Mouse (Mus musculus) MEL (cell line): ENCODE measurements around the gene Lrrtm3.

Source experiments
- GATA1 ChIP-seq: IDR thresholded peaks from 2 replicates; pipeline ENCODE4 v1.6.1; 2011; ENCODE audit warnings: low read depth, low read length, improper control_type of control experiment
- MAFK ChIP-seq: IDR thresholded peaks from 2 replicates; pipeline ENCODE4 v1.6.1; 2011; ENCODE audit warnings: low read depth, mild to moderate bottlenecking, low read length, improper control_type of control experiment, borderline replicate concordance
- POLR2A ChIP-seq, 2 experiments: IDR thresholded peaks; 2 replicates each; pipeline ENCODE4 v1.6.1; 2011 to 2012; ENCODE audit warnings: low read length in 2 of 2, mild to moderate bottlenecking in 2 of 2, control low read depth in 1 of 2, improper control_type of control experiment in 1 of 2, low read depth in 1 of 2, moderate library complexity in 1 of 2; ENCODE audit not compliant: control insufficient read depth in 1 of 2, insufficient read depth in 1 of 2, poor library complexity in 1 of 2
- POLR2AphosphoS2 ChIP-seq: IDR thresholded peaks from 2 replicates; pipeline ENCODE4 v1.6.1; 2011; ENCODE audit warnings: low read length, improper control_type of control experiment

GRCm38 (mm10) chr10:64130397-64131150 lies 40.5 kb upstream of the Lrrtm3 start:
- no peak for TF ChIP-seq MAFK
- TF ChIP-seq POLR2A (IDR thresholded peaks at IDR 0.05; ENCODE audit: control insufficient read depth in 1 of 2, insufficient read depth in 1 of 2, low read depth in 1 of 2, low read length in 2 of 2, poor library complexity in 1 of 2) = no peak
- no peak for TF ChIP-seq POLR2AphosphoS2
- TF ChIP-seq GATA1 = no peak
